Mouse (Mus musculus): ENCODE data around the gene Zfp873.
A peak's percentile ranks its signal among the peaks of the same experiment; 100 is the strongest.
"Not testable (repeated sequence)": the region's sequence is repeated elsewhere in the genome, so short reads cannot be mapped to it uniquely, and the experiment has no call there.

The Zfp873 gene

GRCm38 (mm10) chr10:82047597-82048459, at the start of gene Zfp873:
Gene Zfp873 (plus strand): TSS chr10:82048123.
- peak; percentile 83 for DNase-seq (ENCODE audit: low read depth, low spot score)

- not testable (repeated sequence) for DNase-seq (ENCODE audit: low read depth, low spot score)
Measured at GRCm38 (mm10) chr10:82003209-82003608, 44.7 kb upstream of the Zfp873 start.

DNA sequence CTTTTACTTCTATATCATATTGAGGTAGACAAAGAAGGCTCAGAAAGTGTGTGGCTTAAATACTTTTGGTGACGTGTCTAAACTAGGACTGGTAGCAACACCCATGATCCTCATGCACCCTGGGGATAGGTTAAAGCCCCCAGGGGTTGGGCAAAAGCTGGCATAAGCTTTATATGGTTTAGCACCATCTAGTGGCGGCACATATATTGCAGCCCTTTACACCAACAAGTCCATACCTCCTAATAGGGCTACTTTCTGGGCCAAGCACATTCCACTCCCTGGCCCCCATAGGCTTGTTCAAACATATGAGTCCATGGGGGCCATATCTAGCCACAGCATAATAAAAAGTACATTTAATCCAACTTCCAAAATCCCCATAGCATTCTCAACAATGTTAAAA, 43.1 kb upstream of the Zfp873 start:
- not testable (repeated sequence) for DNase-seq (ENCODE audit: low read depth, low spot score)

DNA sequence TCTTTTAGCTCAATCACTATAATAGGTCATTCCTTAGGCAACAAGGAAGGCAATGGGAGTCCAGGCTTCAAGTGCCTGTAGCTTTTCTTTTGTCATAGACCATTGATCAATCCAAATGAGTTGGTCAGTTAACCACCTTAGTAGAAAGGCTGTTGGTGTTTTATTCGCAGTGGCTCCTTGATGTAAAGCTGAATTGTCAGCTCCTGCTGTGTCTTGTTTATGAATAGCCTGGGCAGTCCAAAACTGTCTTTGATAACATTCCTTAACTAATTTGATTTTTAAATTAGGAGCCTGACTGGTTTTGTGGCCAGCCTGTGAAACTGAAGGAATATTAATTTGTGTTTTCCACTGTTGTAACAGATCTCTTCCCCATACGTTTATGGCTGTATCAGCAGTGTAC, 5.7 kb upstream of the Zfp873 start:
- no peak for DNase-seq (ENCODE audit: low read depth, low spot score)

DNA sequence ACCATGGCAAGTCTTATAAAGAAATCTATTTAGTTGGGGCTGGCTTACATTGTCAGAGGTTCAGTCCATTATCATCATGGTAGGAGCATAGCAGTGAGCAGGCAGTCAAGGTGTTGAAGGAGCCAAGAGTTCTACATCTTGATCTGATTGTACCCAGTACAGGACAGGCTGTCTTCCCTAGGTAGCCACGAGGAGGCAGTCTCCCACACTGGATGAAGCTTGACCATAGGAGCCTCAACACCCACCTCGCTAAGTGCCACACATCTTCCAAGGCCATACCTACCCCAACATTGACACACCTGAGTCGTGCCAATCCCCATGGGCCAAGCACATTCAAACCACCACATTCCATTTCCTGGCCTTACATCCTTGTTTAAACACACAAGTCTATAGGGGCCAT, 1.3 kb upstream of the Zfp873 start:
- no peak for DNase-seq (ENCODE audit: low read depth, low spot score)

DNA sequence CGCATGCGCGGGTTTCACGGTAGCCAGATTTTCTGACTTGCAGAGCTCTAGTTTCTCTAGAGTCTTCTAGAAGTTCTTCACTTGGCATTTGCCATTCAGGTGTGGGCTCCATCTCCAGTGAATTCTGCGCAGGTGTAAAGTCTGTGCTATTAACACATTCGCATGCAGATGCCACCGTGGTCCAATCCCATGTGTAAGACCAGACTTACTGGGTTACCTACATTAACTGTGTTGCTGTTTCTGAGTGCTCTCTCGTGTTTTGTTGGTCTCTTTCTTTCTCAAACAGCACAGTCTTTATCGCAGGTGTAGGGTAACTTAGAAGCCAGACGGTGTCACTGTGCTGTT, 509 bp downstream of the Zfp873 start:
- not testable (repeated sequence) for DNase-seq (ENCODE audit: low read depth, low spot score)

DNA sequence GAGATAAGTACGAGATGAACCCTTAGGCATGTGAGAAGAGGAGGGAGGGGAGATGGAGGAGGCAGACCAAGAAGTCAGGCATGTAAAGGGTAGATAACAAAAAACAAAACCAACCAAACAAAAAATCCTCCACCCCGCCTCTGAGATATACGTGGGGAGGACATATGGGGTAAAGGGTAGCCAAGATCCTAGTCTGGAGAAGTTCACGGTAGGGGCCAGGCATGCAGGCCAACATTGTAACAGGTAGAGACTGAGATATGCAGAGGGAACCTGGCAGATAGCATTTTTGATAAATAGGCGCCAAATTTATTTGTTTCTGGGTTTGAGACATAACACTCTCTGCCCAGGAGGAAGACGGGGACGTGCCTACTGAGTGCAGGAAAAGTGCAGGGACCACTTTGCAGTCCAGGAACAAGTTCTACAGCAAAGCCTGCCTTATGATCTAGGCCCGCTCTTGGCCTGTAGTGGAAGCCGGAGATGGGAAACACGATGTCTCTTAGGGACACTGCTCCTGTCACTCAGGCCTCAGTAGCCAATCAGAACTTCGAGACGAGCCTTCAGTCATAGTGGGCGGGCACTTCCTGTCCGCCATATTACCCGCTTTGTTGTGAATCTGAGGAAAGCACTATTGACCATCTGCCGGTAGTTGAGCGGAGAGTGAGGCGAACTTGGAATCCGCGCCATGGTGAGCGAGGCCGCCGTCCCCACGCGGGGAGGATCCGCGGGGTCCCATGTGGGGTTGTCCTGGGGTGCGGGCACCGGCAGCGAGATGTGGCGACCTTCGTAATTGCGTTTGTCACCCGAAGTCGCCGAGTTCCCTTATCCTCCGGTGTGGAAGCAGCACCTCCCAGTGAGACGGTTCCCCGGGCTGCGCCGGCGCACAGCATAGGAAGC, 35.1 kb downstream of the Zfp873 start, which contains the start of gene BC024063:
BC024063 (plus strand) TSS at position 626 of the 894 bp plus-strand sequence.
- DNase-seq (ENCODE audit: low read depth, low spot score): peak; percentile 77

GRCm38 (mm10) chr10:82083622-82083971, 35.7 kb downstream of the Zfp873 start:
- not testable (repeated sequence) for DNase-seq (ENCODE audit: low read depth, low spot score)
